Mouse (Mus musculus): ENCODE data around the gene Tlk2.

DNA sequence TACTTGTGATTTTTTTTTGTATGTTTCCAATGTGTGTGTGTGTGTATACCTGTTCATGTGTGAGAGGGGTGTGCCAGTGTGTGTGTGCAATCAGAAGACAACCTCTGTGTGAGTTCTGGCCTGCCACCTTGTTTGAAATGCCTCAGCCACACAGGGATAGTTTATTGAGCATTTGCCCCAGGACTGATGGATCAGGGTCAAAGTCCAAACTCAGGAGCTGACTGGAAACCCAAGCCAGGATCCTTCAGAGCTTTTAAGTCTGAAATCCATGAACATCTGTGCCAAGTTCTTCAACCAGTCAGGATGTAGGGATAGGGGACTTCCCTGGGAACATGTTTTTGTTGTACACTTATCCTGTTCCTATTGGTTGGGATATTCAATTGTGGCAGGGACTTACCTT lies 20.6 kb upstream of the Tlk2 start:
- TF ChIP-seq CTCF (IDR thresholded peaks at IDR 0.05; ENCODE audit: extremely low read depth, insufficient read length, insufficient replicate concordance, low read depth, low read length) (no peak), POLR2A (IDR thresholded peaks at IDR 0.05; ENCODE audit: low read depth, low read length) (no peak)
